Mouse (Mus musculus): ENCODE measurements at regions not wholly inside any gene's neighbourhood (a gene's known extent, or its start where the extent isn't known, plus 50 kb on each side); places are given as distances from the start of the nearest gene placed in this dataset.

- TF ChIP-seq CTCF (IDR thresholded peaks at IDR 0.05; ENCODE audit: control insufficient read depth, insufficient read depth, insufficient read length) (no peak), MYOG (IDR thresholded peaks at IDR 0.05; ENCODE audit: control insufficient read depth, extremely low read depth, insufficient read length) (no peak), MAX (IDR thresholded peaks at IDR 0.05) (no peak), CEBPB (IDR thresholded peaks at IDR 0.05; ENCODE audit: low read depth) (no peak)
These were observed 378.2 kb downstream of the Atp6ap1l start for GRCm38 (mm10) chr13:90526998-90527397.
